Mouse (Mus musculus) cerebellum, adult 2 months (tissue): ENCODE data around the gene Zfp287. TPM values are rescaled to one million over a fixed set of nuclear protein-coding genes. Genes with fewer than 3 reads are reported as not detected.
A peak's percentile ranks its signal among the peaks of the same experiment; 100 is the strongest.

Source experiments
- DNase-seq, 2 experiments: peaks; one replicate each; pipeline ENCODE4 v3.0.0; 2021
- H3K27ac ChIP-seq: fragments of 200-500 bp; 2 replicates; pipeline ENCODE4 v1.5.1; 2012; ENCODE audit warnings: low read length, control low read depth, inconsistent platforms; ENCODE audit not compliant: insufficient read depth
- H3K27me3 ChIP-seq: fragments of 200-500 bp; 2 replicates; pipeline ENCODE4 v1.6.1; 2012; ENCODE audit warnings: inconsistent platforms, mild to moderate bottlenecking, low read length, moderate library complexity; ENCODE audit not compliant: control insufficient read depth, insufficient read depth
- H3K4me1 ChIP-seq: fragments of 200-500 bp; 2 replicates; pipeline ENCODE4 v1.6.1; 2011; ENCODE audit warnings: low read length; ENCODE audit not compliant: control insufficient read depth, insufficient read depth
- H3K4me3 ChIP-seq: fragments of 200-500 bp; replicated peaks from 2 replicates; pipeline ENCODE3; 2011; ENCODE audit warnings: mild to moderate bottlenecking, low read depth, low read length, control low read depth; ENCODE audit not compliant: insufficient read depth
- CTCF ChIP-seq: fragments of 200-500 bp; IDR thresholded peaks from 2 replicates; pipeline ENCODE4 v1.5.1; 2011; ENCODE audit warnings: low read depth, mild to moderate bottlenecking, control low read depth, low read length, moderate library complexity, borderline replicate concordance; ENCODE audit not compliant: insufficient read depth
- POLR2A ChIP-seq: fragments of 200-500 bp; IDR thresholded peaks from 2 replicates; pipeline ENCODE4 v1.6.1; 2011; ENCODE audit warnings: low read length, control low read depth, borderline replicate concordance; ENCODE audit not compliant: insufficient read depth
- WGBS: fragments of 180-500 bp; shearing (Covaris S2); methylation state at CpG from one replicate; pipeline ENCODE4 v1.1.7; 2018; 5-methylcytosine and 5-hydroxymethylcytosine counted together
- polyA plus RNA-seq: library from polyadenylated mRNA; depleted of rRNA; stranded (reverse); fragments of >200 nt; gene quantifications from 2 replicates; pipeline ENCODE4 v1.2.3, GENCODE M21; 2012; rRNA removed

Gene Zfp287
- polyA plus RNA-seq: 13.9 and 15.1 TPM in 2 replicates

- under 1% methylated on average over 48 of the region's 48 CpGs for WGBS
- peak; percentile 96 for DNase-seq
- no peaks in the 10 kb centered on the region for H3K27me3 ChIP-seq
- peak within 1 kb of the TSS; percentile 85 for H3K27ac ChIP-seq
- no peaks in the 10 kb centered on the region for H3K4me1 ChIP-seq
- H3K4me3 ChIP-seq: peak within 1 kb of the TSS; percentile 92
- TF ChIP-seq CTCF: no peak
- TF ChIP-seq POLR2A: peak; percentile 84; the same call in 1 of the 2 replicates
Observed at GRCm38 (mm10) chr11:62731311-62732021, at the start of gene Zfp287. Gene Zfp287, minus strand, starts transcription at chr11:62731905.

GRCm38 (mm10) chr11:62776510-62776909 is 44.8 kb upstream of the Zfp287 start:
- no peak for DNase-seq
- TF ChIP-seq CTCF (no peak), POLR2A (no peak)
- H3K4me3 ChIP-seq: no peak overlapping the region
- WGBS: 96% methylated on average over 7 of the region's 7 CpGs
- H3K4me1 ChIP-seq: no peaks in the 10 kb centered on the region
- no peaks in the 10 kb centered on the region for H3K27me3 ChIP-seq
- H3K27ac ChIP-seq: no peak overlapping the region

- DNase-seq: no peak
- Histone ChIP-seq H3K27ac (no peak overlapping the region), H3K4me3 (no peak overlapping the region), H3K27me3 (no peaks in the 10 kb centered on the region), H3K4me1 (no peaks in the 10 kb centered on the region)
- WGBS: 78% methylated on average over 9 of the region's 9 CpGs
- TF ChIP-seq CTCF (no peak), POLR2A (no peak)
Observed at GRCm38 (mm10) chr11:62760755-62761457, 29.2 kb upstream of the Zfp287 start.

- 81% methylated on average over 11 of the region's 11 CpGs for WGBS
- no peak overlapping the region for H3K27ac ChIP-seq
- H3K4me1 ChIP-seq: no peaks in the 10 kb centered on the region
- no peaks in the 10 kb centered on the region for H3K27me3 ChIP-seq
- no peak overlapping the region for H3K4me3 ChIP-seq
- DNase-seq: no peak
- no peak for TF ChIP-seq CTCF
- no peak for TF ChIP-seq POLR2A
Observed at GRCm38 (mm10) chr11:62758491-62758890, 26.8 kb upstream of the Zfp287 start.

GRCm38 (mm10) chr11:62757906-62758305 is 26.2 kb upstream of the Zfp287 start:
- DNase-seq: no peak
- no peak for TF ChIP-seq CTCF
- no peak overlapping the region for H3K27ac ChIP-seq
- no peak overlapping the region for H3K4me3 ChIP-seq
- WGBS: 73% methylated on average over 6 of the region's 6 CpGs
- no peaks in the 10 kb centered on the region for H3K27me3 ChIP-seq
- no peaks in the 10 kb centered on the region for H3K4me1 ChIP-seq

- Histone ChIP-seq H3K4me3 (no peak overlapping the region), H3K27me3 (no peaks in the 10 kb centered on the region), H3K4me1 (no peaks in the 10 kb centered on the region), H3K27ac (no peak overlapping the region)
- DNase-seq: no peak
- TF ChIP-seq POLR2A (no peak), CTCF (no peak)
- WGBS: 5% methylated on average over 7 of the region's 7 CpGs
Observed at GRCm38 (mm10) chr11:62757143-62757507, 25.4 kb upstream of the Zfp287 start.

- peak; percentile 98 for DNase-seq
- H3K4me1 ChIP-seq: no peaks in the 10 kb centered on the region
- H3K4me3 ChIP-seq: peak overlapping the region; percentile 29
- WGBS: 4% methylated on average over 36 of the region's 36 CpGs
- no peaks in the 10 kb centered on the region for H3K27me3 ChIP-seq
- TF ChIP-seq POLR2A (peak; percentile 30; the same call in 1 of the 2 replicates), CTCF (peak; percentile 84)
- H3K27ac ChIP-seq: no peak overlapping the region
Observed at GRCm38 (mm10) chr11:62756456-62757142, 24.9 kb upstream of the Zfp287 start.
